Mouse (Mus musculus): Measurements from ENCODE around the gene Olfr1393.

DNA sequence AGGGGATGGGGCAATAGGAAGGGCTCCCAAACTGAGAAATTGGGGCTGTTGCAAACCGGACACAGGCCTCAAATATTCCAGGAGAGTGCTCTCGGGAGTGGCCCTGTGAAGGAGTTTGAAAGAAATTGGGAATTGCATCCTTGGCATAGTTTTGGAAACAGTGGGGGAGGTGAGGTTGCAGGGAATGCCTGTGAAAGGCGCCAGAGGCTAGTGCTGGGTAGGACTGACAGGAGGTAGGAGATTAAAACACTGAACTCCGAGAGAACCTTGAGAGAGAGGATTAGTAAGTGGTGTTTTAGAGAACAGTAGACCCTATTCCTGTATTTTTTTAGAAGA is 33.5 kb upstream of the Olfr1393 start:
- TF ChIP-seq CTCF (IDR thresholded peaks at IDR 0.05; ENCODE audit: low read depth) (no peak), EP300 (IDR thresholded peaks at IDR 0.05; ENCODE audit: low read depth) (no peak)
